Mouse (Mus musculus): ENCODE measurements at regions not wholly inside any gene's neighbourhood (a gene's known extent, or its start where the extent isn't known, plus 50 kb on each side); places are given as distances from the start of the nearest gene placed in this dataset.

DNA sequence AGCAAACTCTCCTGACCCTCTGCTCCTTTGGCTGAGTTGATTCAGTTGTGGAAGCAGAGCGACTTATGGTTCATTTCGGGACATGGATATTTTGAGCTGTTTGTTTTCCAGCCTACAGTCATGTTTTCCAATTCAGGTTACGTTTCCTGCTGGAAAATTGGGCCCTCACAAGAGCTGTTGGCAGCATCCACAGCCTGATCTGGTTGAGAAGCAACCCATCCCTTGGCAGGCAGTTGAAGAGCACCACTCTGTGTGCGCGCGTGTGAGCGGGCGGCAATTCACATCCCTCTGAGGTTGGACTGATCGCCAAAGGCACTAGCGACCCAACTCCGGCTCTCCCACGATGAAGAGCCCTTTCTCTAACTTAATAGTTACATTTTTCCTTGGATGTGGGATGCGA lies 457.1 kb downstream of the Tmem38b start:
- DNase-seq (ENCODE audit: low spot score in 2 of 2) = peak in 1 of 2 experiments; percentile 6

GRCm38 (mm10) chr4:54313804-54314203 lies 488.0 kb downstream of the Tmem38b start:
- no peak for DNase-seq (ENCODE audit: low spot score in 2 of 2)

DNA sequence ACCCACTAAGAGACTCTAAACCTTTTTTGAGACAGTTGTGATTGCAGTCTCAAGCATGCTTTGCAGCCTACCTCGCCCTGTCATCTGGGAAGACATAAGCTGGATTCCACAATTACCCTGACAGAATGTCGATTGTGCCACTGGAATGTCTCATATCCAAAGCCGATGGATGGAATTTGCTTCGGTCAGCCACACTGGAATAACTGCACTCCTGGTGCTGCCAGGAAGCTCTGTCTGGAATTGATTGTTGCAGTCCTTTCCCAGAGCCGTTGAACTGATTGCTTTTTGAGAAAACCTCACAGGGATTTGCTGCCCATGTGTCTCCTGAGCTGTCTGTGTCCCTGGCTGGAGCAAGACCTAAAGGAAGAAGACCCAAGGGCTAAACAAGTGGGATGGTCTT lies 499.0 kb downstream of the Tmem38b start:
- no peak for DNase-seq (ENCODE audit: low spot score in 2 of 2)

- no peak for DNase-seq (ENCODE audit: low spot score in 2 of 2)
These were observed 502.4 kb downstream of the Tmem38b start for GRCm38 (mm10) chr4:54328273-54328672.

- DNase-seq (ENCODE audit: low spot score in 2 of 2) = no peak
These were observed 503.0 kb downstream of the Tmem38b start for GRCm38 (mm10) chr4:54328711-54329427.

DNA sequence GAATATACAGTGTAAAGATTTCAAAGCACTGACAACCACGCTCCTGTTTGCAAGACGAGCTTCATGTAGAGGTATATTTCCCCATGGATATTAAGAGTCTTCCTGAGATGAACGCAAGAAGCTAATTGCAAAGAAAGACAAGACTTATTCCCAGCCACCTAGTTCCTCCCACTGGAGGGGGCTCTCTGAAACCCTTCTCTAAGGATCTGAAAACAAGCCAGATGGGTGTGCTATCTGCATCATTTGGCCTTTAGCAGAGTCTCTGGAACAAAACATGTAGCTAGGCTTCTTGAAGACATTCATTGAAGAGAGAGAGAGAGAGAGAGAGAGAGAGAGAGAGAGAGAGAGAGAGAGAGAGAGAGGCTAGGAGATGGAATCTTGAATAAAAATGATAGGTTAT lies 504.8 kb downstream of the Tmem38b start:
- no peak for DNase-seq (ENCODE audit: low spot score in 2 of 2)

DNA sequence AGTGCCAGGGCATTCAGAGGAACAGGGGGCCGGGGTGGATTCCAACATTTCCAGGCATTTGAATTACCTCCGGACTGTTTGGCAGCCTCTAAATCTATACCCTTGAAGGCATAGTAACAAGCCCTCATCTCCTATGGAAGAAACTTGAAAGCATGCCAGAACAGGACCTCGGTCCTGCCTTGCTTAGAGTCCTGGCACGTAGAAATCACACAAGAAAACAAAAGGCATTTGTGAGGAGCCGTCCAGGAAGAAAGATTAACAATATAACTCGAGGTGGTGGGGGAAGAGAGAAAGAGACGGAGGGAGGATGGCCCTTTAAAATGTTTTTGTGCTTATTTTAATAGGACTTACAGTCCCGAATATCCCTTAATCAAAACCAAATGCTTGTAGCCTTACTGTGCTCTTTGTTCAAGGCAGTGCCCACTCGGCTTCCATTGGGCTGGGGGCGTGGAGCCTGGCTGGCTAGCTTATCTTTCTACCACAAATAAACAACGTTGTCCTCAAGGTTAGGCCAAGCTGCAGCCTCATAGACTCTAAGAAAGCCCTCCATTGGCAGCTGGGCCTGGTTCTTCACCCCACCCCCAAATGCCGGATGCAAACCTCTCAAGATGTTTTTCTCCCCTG lies 505.9 kb downstream of the Tmem38b start:
- DNase-seq (ENCODE audit: low spot score in 2 of 2) = no peak

DNA sequence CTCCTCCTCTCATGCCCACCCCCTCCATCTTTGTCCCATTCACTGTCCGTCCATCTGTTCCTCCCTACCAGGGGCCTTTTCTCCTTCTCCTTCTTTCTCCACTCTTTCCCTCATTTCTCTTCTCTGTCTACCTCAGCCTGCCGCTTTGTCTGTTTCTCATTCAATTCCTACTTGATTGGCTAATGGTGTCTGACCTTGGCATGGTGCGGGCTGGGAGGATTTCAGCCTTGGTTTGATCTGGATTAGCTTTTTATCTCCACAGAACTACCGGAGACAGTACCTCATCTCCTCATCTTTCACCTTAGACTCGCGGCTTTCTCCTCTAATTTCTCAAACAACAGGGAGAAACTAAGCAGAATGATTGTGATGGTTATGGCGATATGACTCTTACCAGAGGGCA lies 506.4 kb downstream of the Tmem38b start:
- DNase-seq (ENCODE audit: low spot score in 2 of 2) = no peak

DNA sequence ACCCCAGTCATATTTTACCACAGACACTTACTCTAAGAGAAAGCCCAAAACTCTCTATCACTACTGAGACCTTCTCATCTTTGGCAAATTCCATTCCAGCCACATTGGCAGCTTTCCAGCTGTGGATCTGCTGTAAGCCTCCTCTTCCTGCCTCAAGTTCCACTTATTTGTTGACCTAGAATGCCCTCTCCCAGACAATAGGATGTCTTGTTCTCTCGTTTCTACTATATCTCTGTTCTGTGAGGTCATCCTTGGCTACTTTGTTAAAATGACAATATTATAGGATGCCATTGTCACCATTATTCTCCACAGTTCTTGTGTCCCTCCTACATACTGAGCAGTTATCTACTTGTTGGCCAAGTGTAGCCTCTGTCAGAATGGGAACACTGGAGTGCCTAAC lies 512.7 kb downstream of the Tmem38b start:
- no peak for DNase-seq (ENCODE audit: low spot score in 2 of 2)

- no peak for DNase-seq (ENCODE audit: low spot score in 2 of 2)
These were observed 514.3 kb downstream of the Tmem38b start for GRCm38 (mm10) chr4:54340106-54340505.

DNA sequence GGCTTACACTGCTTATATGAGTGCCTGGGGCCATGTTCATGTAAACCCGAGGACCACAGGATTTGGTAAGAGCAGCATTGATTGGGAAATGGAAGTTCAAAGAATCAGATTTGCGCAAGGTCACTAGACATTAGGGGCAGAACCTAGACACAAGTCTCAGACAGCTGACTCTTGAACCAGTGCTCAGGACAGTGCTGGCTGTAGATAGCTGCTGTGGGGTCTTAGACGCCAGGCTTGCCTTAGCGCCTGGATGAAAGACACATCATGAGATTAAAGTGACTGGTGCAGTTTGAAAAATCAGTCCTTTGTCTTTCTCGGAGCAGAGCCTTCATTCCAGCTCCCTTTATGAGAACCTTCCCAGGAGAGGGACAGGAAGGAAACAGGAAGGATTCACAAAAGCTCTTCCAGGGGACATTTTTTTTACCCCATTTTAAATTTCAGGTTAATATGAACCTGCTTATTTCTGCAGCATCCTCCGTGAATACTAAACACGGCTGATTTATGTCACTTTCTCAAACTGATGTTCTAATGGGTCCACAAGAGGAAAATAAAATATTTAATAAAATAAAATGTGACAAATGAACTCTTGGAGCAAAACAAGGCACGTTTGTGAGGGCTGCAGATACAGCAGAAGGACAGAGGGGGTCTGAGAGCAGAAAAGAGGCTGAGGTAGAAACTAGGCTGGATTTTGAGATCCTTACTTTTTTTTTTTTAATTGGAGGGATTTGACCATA lies 528.0 kb downstream of the Tmem38b start:
- DNase-seq (ENCODE audit: low spot score in 2 of 2) = no peak

DNA sequence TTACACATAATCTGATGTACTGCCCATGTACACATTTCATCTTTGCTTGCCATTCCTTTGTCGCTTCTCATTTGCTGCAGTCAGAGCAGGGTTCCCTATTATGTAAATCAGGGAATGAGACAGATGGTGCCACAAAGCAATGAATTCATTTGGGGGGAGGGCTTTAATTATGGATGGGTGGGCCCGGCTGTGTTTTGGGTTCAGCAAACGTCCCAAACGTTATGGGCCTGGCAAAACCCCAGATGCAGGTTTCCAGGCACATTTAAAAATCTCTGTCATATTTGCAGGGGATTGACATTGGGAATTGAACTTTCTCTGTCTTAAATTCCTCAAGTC lies 528.5 kb downstream of the Tmem38b start:
- no peak for DNase-seq (ENCODE audit: low spot score in 2 of 2)

GRCm38 (mm10) chr4:54355381-54356040 lies 529.7 kb downstream of the Tmem38b start:
- DNase-seq (ENCODE audit: low spot score in 2 of 2) = no peak

- DNase-seq (ENCODE audit: low spot score in 2 of 2) = no peak
These were observed 530.2 kb downstream of the Tmem38b start for GRCm38 (mm10) chr4:54356041-54356427.

GRCm38 (mm10) chr4:54370909-54371308 lies 545.1 kb downstream of the Tmem38b start:
- DNase-seq (ENCODE audit: low spot score in 2 of 2) = no peak

DNA sequence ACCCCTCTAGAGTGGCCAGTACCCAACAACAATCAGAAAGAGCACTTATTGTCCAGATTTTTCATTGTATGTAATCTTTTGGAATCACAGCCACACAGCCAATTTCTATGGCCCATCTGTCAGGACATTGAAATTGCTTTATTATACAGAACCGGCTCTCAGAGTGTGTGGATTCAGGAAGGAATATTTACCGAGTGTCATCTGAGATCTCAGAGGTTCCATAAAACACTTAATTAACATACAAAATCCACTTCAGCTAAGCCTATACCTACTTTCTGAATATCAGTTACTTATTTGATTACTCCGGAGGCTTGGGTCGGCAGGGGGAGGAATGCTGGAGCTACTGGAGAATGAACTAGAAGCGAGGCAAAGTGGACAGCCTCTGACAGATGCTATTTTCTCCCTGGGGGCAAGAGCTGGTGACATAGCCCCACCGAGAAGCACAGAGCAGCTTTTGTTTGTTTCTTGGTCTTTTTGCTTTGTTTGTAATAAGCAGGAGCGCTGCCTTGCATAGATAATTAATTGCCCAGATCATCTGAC lies 545.6 kb downstream of the Tmem38b start:
- DNase-seq (ENCODE audit: low spot score in 2 of 2) = no peak

- no peak for DNase-seq (ENCODE audit: low spot score in 2 of 2)
These were observed 547.8 kb downstream of the Tmem38b start for GRCm38 (mm10) chr4:54373606-54374005.

DNA sequence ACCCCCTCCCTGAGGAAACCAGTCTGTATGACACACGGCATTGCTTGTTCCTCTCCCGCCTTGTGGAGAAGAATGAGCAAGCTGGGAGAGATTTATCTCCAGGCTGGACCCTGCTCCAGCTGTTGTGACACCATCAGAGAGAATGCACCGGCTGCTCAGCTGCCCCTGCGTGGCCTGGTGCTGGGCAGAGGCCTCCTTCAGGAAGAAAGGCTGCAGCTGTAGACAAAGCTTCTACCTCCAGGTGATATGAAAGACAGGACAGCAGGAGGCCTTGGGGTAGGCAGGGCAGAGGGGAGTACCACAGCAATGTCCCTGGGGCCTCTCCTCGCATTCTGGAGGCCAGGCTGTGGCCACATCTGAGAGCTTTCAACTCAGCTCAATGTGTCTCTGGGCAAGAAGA lies 548.6 kb downstream of the Tmem38b start:
- DNase-seq (ENCODE audit: low spot score in 2 of 2) = no peak

GRCm38 (mm10) chr4:54387460-54387859 lies 557.4 kb upstream of the Zfp462 start:
- no peak for DNase-seq (ENCODE audit: low spot score in 2 of 2)

- no peak for DNase-seq (ENCODE audit: low spot score in 2 of 2)
These were observed 553.2 kb upstream of the Zfp462 start for GRCm38 (mm10) chr4:54391536-54392208.

- no peak for DNase-seq (ENCODE audit: low spot score in 2 of 2)
These were observed 538.7 kb upstream of the Zfp462 start for GRCm38 (mm10) chr4:54406151-54406550.

DNA sequence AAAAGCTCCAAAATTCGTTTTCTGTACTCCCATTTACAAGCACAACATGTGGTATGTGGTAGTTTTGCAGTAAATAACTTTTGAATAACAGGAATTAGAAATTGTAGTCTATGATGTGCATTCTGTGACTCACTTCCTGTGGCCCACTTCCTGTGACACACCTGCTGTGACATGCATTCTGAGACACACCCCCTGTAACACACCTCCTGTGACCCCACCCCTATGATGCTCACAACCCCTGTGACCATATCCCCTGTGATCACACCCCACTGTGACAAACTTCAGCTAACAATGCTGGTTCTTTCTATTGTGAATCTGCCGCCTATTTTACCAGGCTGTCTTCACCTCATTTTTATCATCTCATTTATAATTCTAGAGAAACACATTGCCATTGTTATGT lies 536.9 kb upstream of the Zfp462 start:
- no peak for DNase-seq (ENCODE audit: low spot score in 2 of 2)

Data from frontal cortex, postnatal 10 days (tissue).